Mouse (Mus musculus) kidney, postnatal 0 days (tissue): ENCODE data around the gene Syne1. TPM values are rescaled to one million over a fixed set of nuclear protein-coding genes. Genes with fewer than 3 reads are reported as not detected.

Source experiments
- ATAC-seq: fragments of 200-750 bp; cut with Nextera tagmentation; replicated peaks from 2 replicates; pipeline ENCODE4 v1.8.0; 2017; ENCODE audit warnings: low read depth, moderate number of reproducible peaks, moderate TSS enrichment, moderate library complexity; ENCODE audit not compliant: low FRiP score
- DNase-seq: peaks from one replicate; pipeline ENCODE4 v3.0.0-alpha.2; 2016; ENCODE audit warnings: low spot score
- H3K27ac ChIP-seq: fragments of 300-500 bp; sonication (generic); 2 replicates; pipeline ENCODE4 v1.5.1; 2014; ENCODE audit warnings: mild to moderate bottlenecking
- H3K27me3 ChIP-seq: fragments of 300-500 bp; sonication (generic); 2 replicates; pipeline ENCODE4 v1.6.1; 2014; ENCODE audit warnings: low read length, mixed read lengths; ENCODE audit not compliant: insufficient read depth
- H3K36me3 ChIP-seq: fragments of 300-500 bp; sonication (generic); 2 replicates; pipeline ENCODE4 v1.6.1; 2014; ENCODE audit warnings: low read length, mixed read lengths; ENCODE audit not compliant: insufficient read depth
- H3K4me1 ChIP-seq: fragments of 300-500 bp; sonication (generic); replicated peaks from 2 replicates; pipeline ENCODE4 v1.6.1; 2014; ENCODE audit warnings: antibody characterized with exemption, low read length, mixed read lengths; ENCODE audit not compliant: insufficient read depth
- H3K4me2 ChIP-seq: fragments of 300-500 bp; sonication (generic); 2 replicates; pipeline ENCODE4 v1.6.1; 2014; ENCODE audit warnings: mild to moderate bottlenecking, low read length, moderate library complexity, mixed read lengths
- H3K4me3 ChIP-seq: fragments of 300-500 bp; sonication (generic); replicated peaks from 2 replicates; pipeline ENCODE4 v1.5.1; 2014; ENCODE audit warnings: low read depth, low read length
- H3K9ac ChIP-seq: fragments of 300-500 bp; sonication (generic); 2 replicates; pipeline ENCODE4 v1.6.1; 2014; ENCODE audit warnings: low read depth, low read length
- H3K9me3 ChIP-seq: fragments of 300-500 bp; sonication (generic); replicated peaks from 2 replicates; pipeline ENCODE4 v1.6.1; 2016; ENCODE audit warnings: low read length, inconsistent platforms, mixed read lengths
- CTCF ChIP-seq: IDR thresholded peaks from 2 replicates; pipeline ENCODE4 v1.5.1; 2016; ENCODE audit warnings: antibody characterized with exemption, low read depth, mild to moderate bottlenecking, moderate library complexity
- WGBS: fragments of 180-500 bp; shearing (Covaris S2); extraction: QIAGEN DNeasy Blood & Tissue Kit; methylation state at CpG from one replicate; pipeline ENCODE4 v1.1.7; 2014; 5-methylcytosine and 5-hydroxymethylcytosine counted together
- polyA plus RNA-seq: library from polyadenylated mRNA; unstranded; fragments of >200 nt; fragmentation: Nextera tagmentation; extraction: Ambion mirVana; gene quantifications from 2 replicates; pipeline ENCODE4 v1.2.1, GENCODE M21; 2015

The Syne1 gene
- polyA plus RNA-seq, 1 experiment from 2014 or later, result 5.2 TPM

- H3K4me2 ChIP-seq, result no peak overlapping the region
- no peaks in the 10 kb centered on the region for H3K36me3 ChIP-seq
- ATAC-seq (no peak), DNase-seq (no peak)
- H3K4me3 ChIP-seq, result no peak overlapping the region
- WGBS, result 73% methylated on average over 2 of the region's 2 CpGs
- no peaks in the 10 kb centered on the region for H3K27me3 ChIP-seq
- TF ChIP-seq CTCF, result no peak
- no peak overlapping the region for H3K9ac ChIP-seq
- H3K27ac ChIP-seq, result no peak overlapping the region
- H3K4me1 ChIP-seq, result no peaks in the 10 kb centered on the region
- H3K9me3 ChIP-seq, result no peaks in the 10 kb centered on the region
Measured at GRCm38 (mm10) chr10:5497859-5498258, 53.4 kb downstream of the Syne1 start.

- TF ChIP-seq CTCF, result no peak
- WGBS, result 87% methylated on average over 9 of the region's 9 CpGs
- Histone ChIP-seq H3K9ac (no peak overlapping the region), H3K9me3 (no peaks in the 10 kb centered on the region), H3K27me3 (no peaks in the 10 kb centered on the region), H3K4me3 (no peak overlapping the region), H3K4me2 (no peak overlapping the region), H3K36me3 (no peaks in the 10 kb centered on the region), H3K27ac (no peak overlapping the region), H3K4me1 (no peaks in the 10 kb centered on the region)
- DNase-seq (no peak), ATAC-seq (no peak)
Measured at GRCm38 (mm10) chr10:5491050-5491449, 60.2 kb downstream of the Syne1 start.

- peak; percentile 5 for DNase-seq
Measured at GRCm38 (mm10) chr10:5490029-5490428, 61.3 kb downstream of the Syne1 start.

GRCm38 (mm10) chr10:5488097-5488496 lies 63.2 kb downstream of the Syne1 start:
- TF ChIP-seq CTCF, result no peak
- Histone ChIP-seq H3K4me3 (no peak overlapping the region), H3K4me2 (no peak overlapping the region)

More at GRCm38 (mm10) chr10:5490029-5490428, 61.3 kb downstream of the Syne1 start:
- H3K36me3 ChIP-seq, result no peaks in the 10 kb centered on the region
- 58% methylated on average over 6 of the region's 6 CpGs for WGBS
- H3K4me2 ChIP-seq, result no peak overlapping the region
- no peaks in the 10 kb centered on the region for H3K9me3 ChIP-seq
- H3K27me3 ChIP-seq, result no peaks in the 10 kb centered on the region
- peak; percentile 57 for TF ChIP-seq CTCF
- H3K4me1 ChIP-seq, result no peaks in the 10 kb centered on the region
- ATAC-seq, result no peak
- H3K27ac ChIP-seq, result no peak overlapping the region
- no peak overlapping the region for H3K9ac ChIP-seq
- H3K4me3 ChIP-seq, result no peak overlapping the region

GRCm38 (mm10) chr10:5480552-5481550 lies 70.4 kb downstream of the Syne1 start:
- no peak for ATAC-seq
- Histone ChIP-seq H3K4me3 (no peak overlapping the region), H3K4me2 (no peak overlapping the region), H3K9me3 (no peaks in the 10 kb centered on the region), H3K27ac (no peak overlapping the region), H3K36me3 (no peaks in the 10 kb centered on the region), H3K27me3 (no peaks in the 10 kb centered on the region), H3K9ac (no peak overlapping the region), H3K4me1 (no peaks in the 10 kb centered on the region)
- DNase-seq, result peak; percentile 3
- TF ChIP-seq CTCF, result peak; percentile 7; the same call in 1 of the 2 replicates
- 69% methylated on average over 9 of the region's 9 CpGs for WGBS

More at GRCm38 (mm10) chr10:5488097-5488496, 63.2 kb downstream of the Syne1 start:
- H3K9ac ChIP-seq, result no peak overlapping the region
- H3K4me1 ChIP-seq, result no peaks in the 10 kb centered on the region
- DNase-seq (no peak), ATAC-seq (no peak)
- WGBS, result 44% methylated on average over 5 of the region's 5 CpGs
- H3K27ac ChIP-seq, result no peak overlapping the region
- no peaks in the 10 kb centered on the region for H3K36me3 ChIP-seq
- H3K9me3 ChIP-seq, result no peaks in the 10 kb centered on the region
- no peaks in the 10 kb centered on the region for H3K27me3 ChIP-seq

- no peak for ATAC-seq
- 56% methylated on average over 6 of the region's 6 CpGs for WGBS
- no peak overlapping the region for H3K4me3 ChIP-seq
- H3K4me1 ChIP-seq, result no peaks in the 10 kb centered on the region
- no peaks in the 10 kb centered on the region for H3K9me3 ChIP-seq
- H3K27ac ChIP-seq, result no peak overlapping the region
- peak; percentile 82 for TF ChIP-seq CTCF
- H3K27me3 ChIP-seq, result no peaks in the 10 kb centered on the region
- no peak overlapping the region for H3K9ac ChIP-seq
- no peak overlapping the region for H3K4me2 ChIP-seq
- H3K36me3 ChIP-seq, result no peaks in the 10 kb centered on the region
- peak; percentile 61 for DNase-seq
Measured at GRCm38 (mm10) chr10:5480097-5480496, 71.2 kb downstream of the Syne1 start.
